Mouse (Mus musculus) midbrain, embryonic 11.5 days (tissue): ENCODE measurements at regions not wholly inside any gene's neighbourhood (a gene's known extent, or its start where the extent isn't known, plus 50 kb on each side); places are given as distances from the start of the nearest gene placed in this dataset.

ENCODE experiments used
- ATAC-seq: fragments of 200-750 bp; cut with Nextera tagmentation; 2 replicates; pipeline ENCODE4 v1.8.0; 2017; ENCODE audit warnings: moderate TSS enrichment, moderate library complexity; ENCODE audit not compliant: low FRiP score
- DNase-seq: peaks from one replicate; pipeline ENCODE4 v3.0.0; 2015; ENCODE audit warnings: low spot score; ENCODE audit errors: missing footprints
- H3K27ac ChIP-seq: fragments of 300-500 bp; sonication (generic); 2 replicates; pipeline ENCODE4 v1.5.1; 2014; ENCODE audit warnings: low read depth, low read length
- H3K27me3 ChIP-seq: fragments of 300-500 bp; sonication (generic); 2 replicates; pipeline ENCODE4 v1.6.1; 2014; ENCODE audit warnings: mild to moderate bottlenecking, low read length, moderate library complexity, mixed read lengths; ENCODE audit not compliant: control insufficient read depth, insufficient read depth
- H3K36me3 ChIP-seq: fragments of 300-500 bp; sonication (generic); 2 replicates; pipeline ENCODE4 v1.6.1; 2014; ENCODE audit warnings: mild to moderate bottlenecking, low read length, moderate library complexity, mixed read lengths; ENCODE audit not compliant: control insufficient read depth, insufficient read depth
- H3K4me1 ChIP-seq: fragments of 300-500 bp; sonication (generic); 2 replicates; pipeline ENCODE4 v1.6.1; 2014; ENCODE audit warnings: low read length; ENCODE audit not compliant: control insufficient read depth, insufficient read depth
- H3K4me2 ChIP-seq: fragments of 300-500 bp; sonication (generic); 2 replicates; pipeline ENCODE4 v1.6.1; 2014; ENCODE audit warnings: mild to moderate bottlenecking, moderate library complexity
- H3K4me3 ChIP-seq: fragments of 300-500 bp; sonication (generic); 2 replicates; pipeline ENCODE4 v1.5.1; 2014; ENCODE audit warnings: low read depth, low read length
- H3K9ac ChIP-seq: fragments of 300-500 bp; sonication (generic); 2 replicates; pipeline ENCODE4 v1.6.1; 2014; ENCODE audit warnings: low read length
- H3K9me3 ChIP-seq: fragments of 300-500 bp; sonication (generic); 2 replicates; pipeline ENCODE4 v1.6.1; 2016; ENCODE audit warnings: low read length; ENCODE audit not compliant: control insufficient read depth
- WGBS: fragments of 180-500 bp; shearing (Covaris S2); extraction: QIAGEN DNeasy Blood & Tissue Kit; methylation state at CpG from one replicate; pipeline ENCODE4 v1.1.7; 2014; 5-methylcytosine and 5-hydroxymethylcytosine counted together

DNA sequence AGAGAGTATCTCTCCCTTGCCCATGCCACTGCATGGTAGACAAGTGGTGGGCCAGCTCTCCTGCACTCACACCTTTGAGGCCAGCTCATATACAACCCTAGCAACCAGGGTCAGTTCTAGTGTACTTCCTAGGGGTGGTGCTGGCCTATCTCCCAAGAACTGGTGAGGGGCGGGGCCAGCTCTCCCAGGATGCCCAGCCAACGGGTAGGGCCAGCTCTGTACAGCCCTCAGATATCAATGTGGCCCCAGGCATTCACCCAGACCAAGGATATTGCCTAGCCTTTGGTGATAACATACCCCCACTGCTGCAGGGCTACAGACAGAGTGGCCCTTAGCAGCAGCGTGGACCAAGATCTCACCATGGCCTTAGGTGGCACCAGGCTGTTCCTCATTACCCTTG lies 55.1 kb upstream of the Exoc4 start:
- 83% methylated on average over 3 of the region's 3 CpGs for WGBS

More for the DNA sequence above, 55.1 kb upstream of the Exoc4 start:
- Histone ChIP-seq H3K4me1 (no peaks in the 10 kb centered on the region), H3K36me3 (no peaks in the 10 kb centered on the region), H3K27me3 (no peaks in the 10 kb centered on the region), H3K4me3 (no peak overlapping the region), H3K4me2 (no peak overlapping the region), H3K27ac (no peak overlapping the region), H3K9me3 (no peaks in the 10 kb centered on the region), H3K9ac (no peak overlapping the region)
- ATAC-seq (no peak), DNase-seq (peak; percentile 12)
